Mouse (Mus musculus): ENCODE measurements around the gene Ache. TPM values are rescaled to one million over a fixed set of nuclear protein-coding genes. Genes with fewer than 3 reads are reported as not detected.
A peak's percentile ranks its signal among the peaks of the same experiment; 100 is the strongest.

The Ache gene
- polyA plus RNA-seq, 1 experiment from 2014 or later: 9.6 TPM

DNA sequence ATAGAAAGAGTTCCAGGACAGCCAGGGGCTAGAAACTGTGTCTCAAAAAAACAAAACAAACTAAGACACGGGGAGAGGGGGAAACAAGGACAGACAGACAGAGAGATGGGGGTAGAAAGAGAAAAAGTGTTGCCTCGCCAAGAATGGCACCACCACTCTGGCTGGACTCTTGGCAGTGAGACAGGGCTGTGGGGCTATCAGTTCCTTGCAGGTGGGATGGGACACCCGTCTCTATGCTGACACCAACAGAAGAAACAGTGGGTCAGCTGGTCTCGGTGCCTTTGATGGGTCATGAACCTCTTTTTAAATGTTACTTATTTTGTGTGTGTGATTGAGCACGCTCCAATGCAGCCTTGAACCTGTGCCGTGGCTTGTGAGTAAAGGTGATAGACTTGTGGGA lies 52.9 kb downstream of the Ache start:
- Histone ChIP-seq H3K4me1 (replicated peaks; ENCODE audit: control insufficient read depth, insufficient read depth, low read length) (no peaks in the 10 kb centered on the region), H3K9ac (ENCODE audit: low read depth, low read length) (no peak overlapping the region), H3K36me3 (ENCODE audit: control insufficient read depth, insufficient read depth) (no peaks in the 10 kb centered on the region), H3K27me3 (replicated peaks; ENCODE audit: control insufficient read depth, insufficient read depth, low read length) (no peaks in the 10 kb centered on the region), H3K4me2 (replicated peaks; ENCODE audit: low read depth) (no peak overlapping the region), H3K4me3 (ENCODE audit: low read depth, low read length) (no peak overlapping the region), H3K9me3 (ENCODE audit: control insufficient read depth) (no peaks in the 10 kb centered on the region), H3K27ac (ENCODE audit: low read depth, low read length) (no peak overlapping the region)
- 79% methylated on average over 6 of the region's 6 CpGs for WGBS
- no peak for ATAC-seq
- TF ChIP-seq CTCF (IDR thresholded peaks at IDR 0.05; ENCODE audit: low read depth): no peak

DNA sequence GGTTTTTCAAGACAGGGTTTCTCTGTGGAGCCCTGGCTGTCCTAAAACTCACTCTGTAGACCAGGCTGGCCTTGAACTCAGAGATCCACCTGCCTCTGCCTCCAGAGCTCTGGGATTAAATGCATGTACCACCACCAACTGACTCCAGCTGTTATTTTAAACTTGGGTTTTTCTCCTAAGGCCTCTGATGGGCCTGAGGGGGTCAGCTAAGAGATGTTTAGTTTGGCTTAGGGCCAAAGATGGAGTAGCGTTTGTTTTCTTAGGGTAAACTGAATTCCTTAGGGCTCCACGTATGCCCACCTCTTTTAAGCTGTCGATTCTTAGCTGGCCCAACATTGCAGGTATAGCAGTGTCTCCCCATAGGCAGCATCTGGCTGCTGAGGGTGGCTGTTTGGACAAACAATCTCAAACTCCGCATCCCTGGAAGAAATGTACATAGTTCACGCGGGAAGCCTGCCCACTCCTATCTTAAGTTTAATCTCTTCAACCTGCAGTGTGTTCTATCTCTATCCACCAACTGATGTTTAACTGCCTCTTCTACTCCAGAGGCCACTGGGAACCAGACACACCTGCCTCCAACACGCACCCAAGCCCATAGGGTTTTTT lies 55.2 kb downstream of the Ache start:
- no peak for ATAC-seq
- H3K36me3 ChIP-seq (ENCODE audit: control insufficient read depth, insufficient read depth): no peaks in the 10 kb centered on the region
- 30% methylated on average over 7 of the region's 7 CpGs for WGBS
- no peaks in the 10 kb centered on the region for H3K9me3 ChIP-seq (ENCODE audit: control insufficient read depth)
- no peak overlapping the region for H3K27ac ChIP-seq (ENCODE audit: low read depth, low read length)
- H3K4me3 ChIP-seq (ENCODE audit: low read depth, low read length): no peak overlapping the region
- no peak overlapping the region for H3K4me2 ChIP-seq (replicated peaks; ENCODE audit: low read depth)
- H3K9ac ChIP-seq (ENCODE audit: low read depth, low read length): no peak overlapping the region
- H3K4me1 ChIP-seq (replicated peaks; ENCODE audit: control insufficient read depth, insufficient read depth, low read length): 0 out of 2 replicates have a peak, but pooled peaks cover 3% of the 10 kb centered on the region
- no peaks in the 10 kb centered on the region for H3K27me3 ChIP-seq (replicated peaks; ENCODE audit: control insufficient read depth, insufficient read depth, low read length)
- no peak for TF ChIP-seq CTCF (IDR thresholded peaks at IDR 0.05; ENCODE audit: low read depth)

DNA sequence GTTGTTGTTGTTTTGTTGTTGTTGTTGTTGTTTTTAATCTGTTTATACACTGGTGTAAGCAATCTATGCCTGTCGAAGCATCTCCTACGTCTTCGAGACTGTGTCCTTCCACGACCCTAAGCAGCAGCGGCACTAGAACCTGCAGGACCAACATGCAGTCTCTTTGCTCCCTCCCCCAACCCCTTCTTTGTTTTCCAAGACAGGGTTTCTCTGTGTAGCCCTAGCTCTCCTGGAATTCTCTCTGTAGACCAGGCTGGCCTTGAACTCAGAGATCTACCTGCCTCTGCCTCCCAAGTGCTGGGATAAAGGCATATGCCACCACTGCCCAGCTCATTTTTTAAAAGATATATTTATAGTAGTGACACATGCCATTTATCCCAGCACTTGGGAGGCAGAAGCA lies 56.1 kb downstream of the Ache start:
- Histone ChIP-seq H3K27me3 (replicated peaks; ENCODE audit: control insufficient read depth, insufficient read depth, low read length) (no peaks in the 10 kb centered on the region), H3K27ac (ENCODE audit: low read depth, low read length) (no peak overlapping the region), H3K36me3 (ENCODE audit: control insufficient read depth, insufficient read depth) (no peaks in the 10 kb centered on the region), H3K4me3 (ENCODE audit: low read depth, low read length) (no peak overlapping the region), H3K9me3 (ENCODE audit: control insufficient read depth) (no peaks in the 10 kb centered on the region), H3K4me1 (replicated peaks; ENCODE audit: control insufficient read depth, insufficient read depth, low read length) (peaks cover 6% of the 10 kb centered on the region; the same call in 1 of the 2 replicates), H3K4me2 (replicated peaks; ENCODE audit: low read depth) (no peak overlapping the region), H3K9ac (ENCODE audit: low read depth, low read length) (no peak overlapping the region)
- ATAC-seq: no peak
- TF ChIP-seq CTCF (IDR thresholded peaks at IDR 0.05; ENCODE audit: low read depth): no peak
- 93% methylated on average over 5 of the region's 5 CpGs for WGBS

DNA sequence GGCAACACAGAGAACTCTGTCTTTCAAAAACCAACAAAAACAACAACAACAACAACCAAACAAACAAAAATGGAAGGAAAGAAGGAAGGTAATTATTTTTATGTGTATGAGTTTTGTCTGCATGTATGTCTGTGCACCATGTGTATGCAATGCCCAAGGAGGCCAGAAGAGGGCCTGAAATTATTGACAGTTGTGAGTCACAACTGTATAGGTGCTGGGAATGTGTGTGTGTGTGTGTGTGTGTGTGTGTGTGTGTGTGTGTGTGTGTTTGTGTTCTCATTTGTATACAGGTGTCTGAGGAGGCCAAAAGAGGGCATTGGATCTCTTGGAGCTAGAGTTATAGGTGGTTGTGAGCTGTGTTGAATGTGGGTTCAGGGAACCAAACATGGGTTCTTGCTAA lies 56.5 kb downstream of the Ache start:
- H3K4me3 ChIP-seq (ENCODE audit: low read depth, low read length): no peak overlapping the region
- no peaks in the 10 kb centered on the region for H3K36me3 ChIP-seq (ENCODE audit: control insufficient read depth, insufficient read depth)
- TF ChIP-seq CTCF (IDR thresholded peaks at IDR 0.05; ENCODE audit: low read depth): peak; percentile 51
- H3K27ac ChIP-seq (ENCODE audit: low read depth, low read length): peak overlapping the region; percentile 15; the same call in 1 of the 2 replicates
- H3K4me2 ChIP-seq (replicated peaks; ENCODE audit: low read depth): no peak overlapping the region
- ATAC-seq: no peak
- no peaks in the 10 kb centered on the region for H3K9me3 ChIP-seq (ENCODE audit: control insufficient read depth)
- H3K4me1 ChIP-seq (replicated peaks; ENCODE audit: control insufficient read depth, insufficient read depth, low read length): peaks cover 6% of the 10 kb centered on the region; the same call in 1 of the 2 replicates
- H3K9ac ChIP-seq (ENCODE audit: low read depth, low read length): no peak overlapping the region
- no peaks in the 10 kb centered on the region for H3K27me3 ChIP-seq (replicated peaks; ENCODE audit: control insufficient read depth, insufficient read depth, low read length)

Small RNA genes lying within 50 kb of the gene (microRNA-seq; reads per million reads assigned to microRNA genes)
- 1.1 reads per million for gene Mir7036
- gene Mir8116: not detected

Other genes with a start within 250 kb of the Ache start
- gene Ap1s1, start 241.4 kb upstream of the Ache start, polyA plus RNA-seq (2015; fragmentation: Nextera tagmentation; extraction: Ambion mirVana): 229 and 232 TPM in 2 replicates
- gene Serpine1, start 215.3 kb upstream of the Ache start, polyA plus RNA-seq (2015; fragmentation: Nextera tagmentation; extraction: Ambion mirVana): 0.20 and 0.22 TPM in 2 replicates
- 7.3 and 7.7 TPM in 2 replicates for gene Trim56, start 171.3 kb upstream of the Ache start, polyA plus RNA-seq (2015; fragmentation: Nextera tagmentation; extraction: Ambion mirVana)
- gene Muc3, start 138.2 kb upstream of the Ache start, polyA plus RNA-seq (2015; fragmentation: Nextera tagmentation; extraction: Ambion mirVana): 42.9 and 45.0 TPM in 2 replicates
- gene Muc3a, start 75.1 kb upstream of the Ache start, polyA plus RNA-seq (2015; fragmentation: Nextera tagmentation; extraction: Ambion mirVana): 17.1 and 18.0 TPM in 2 replicates
- gene Ufsp1, start 7.1 kb downstream of the Ache start, polyA plus RNA-seq (2015; fragmentation: Nextera tagmentation; extraction: Ambion mirVana): 10.4 and 11.0 TPM in 2 replicates
- gene Srrt, start 20.2 kb downstream of the Ache start, polyA plus RNA-seq (2015; fragmentation: Nextera tagmentation; extraction: Ambion mirVana): 31.3 and 32.2 TPM in 2 replicates
- gene Trip6, start 26.9 kb downstream of the Ache start, polyA plus RNA-seq (2015; fragmentation: Nextera tagmentation; extraction: Ambion mirVana): 23.8 and 24.8 TPM in 2 replicates
- 11.8 and 13.4 TPM in 2 replicates for gene Slc12a9, start 46.1 kb downstream of the Ache start, polyA plus RNA-seq (2015; fragmentation: Nextera tagmentation; extraction: Ambion mirVana)
- gene Ephb4, start 62.6 kb downstream of the Ache start, polyA plus RNA-seq (2015; fragmentation: Nextera tagmentation; extraction: Ambion mirVana): 12.6 and 12.9 TPM in 2 replicates
- 0.35 and 0.42 TPM in 2 replicates for gene Zan, start 189.5 kb downstream of the Ache start, polyA plus RNA-seq (2015; fragmentation: Nextera tagmentation; extraction: Ambion mirVana)
- gene Pop7, start 215.0 kb downstream of the Ache start, polyA plus RNA-seq (2015; fragmentation: Nextera tagmentation; extraction: Ambion mirVana): 47.9 and 50.4 TPM in 2 replicates
- gene Gigyf1, start 231.0 kb downstream of the Ache start, polyA plus RNA-seq (2015; fragmentation: Nextera tagmentation; extraction: Ambion mirVana): 4.7 and 6.4 TPM in 2 replicates
- gene Epo, start 245.7 kb downstream of the Ache start, polyA plus RNA-seq (2015; fragmentation: Nextera tagmentation; extraction: Ambion mirVana): not detected in 2 replicates
- gene Gnb2, start 246.0 kb downstream of the Ache start, polyA plus RNA-seq (2015; fragmentation: Nextera tagmentation; extraction: Ambion mirVana): 386 and 389 TPM in 2 replicates